Mouse (Mus musculus): ENCODE measurements around the gene Gpr39. TPM values are rescaled to one million over a fixed set of nuclear protein-coding genes. Genes with fewer than 3 reads are reported as not detected.

Gene Gpr39
- polyA plus RNA-seq, 1 experiment from 2014 or later, result 4.9 TPM

- Histone ChIP-seq H3K9me3 (ENCODE audit: control insufficient read depth, low read length) (no peaks in the 10 kb centered on the region), H3K4me1 (replicated peaks; ENCODE audit: control insufficient read depth, insufficient read depth, low read length) (no peaks in the 10 kb centered on the region), H3K9ac (ENCODE audit: low read depth, low read length) (no peak overlapping the region), H3K4me2 (no peak overlapping the region), H3K4me3 (ENCODE audit: low read depth, low read length) (no peak overlapping the region), H3K36me3 (ENCODE audit: control insufficient read depth, insufficient read depth, low read length) (no peaks in the 10 kb centered on the region), H3K27ac (ENCODE audit: low read depth, low read length) (no peak overlapping the region), H3K27me3 (replicated peaks; ENCODE audit: control insufficient read depth, insufficient read depth, low read length) (no peaks in the 10 kb centered on the region)
- DNase-seq (ENCODE audit: low spot score) (no peak), ATAC-seq (replicated peaks; ENCODE audit: low FRiP score) (no peak)
- WGBS, result 74% methylated on average over 3 of the region's 3 CpGs
Observed at GRCm38 (mm10) chr1:125705412-125705811, 28.6 kb downstream of the Gpr39 start.

- ATAC-seq (replicated peaks; ENCODE audit: low FRiP score) (no peak), DNase-seq (ENCODE audit: low spot score) (no peak)
- H3K36me3 ChIP-seq (ENCODE audit: control insufficient read depth, insufficient read depth, low read length), result no peaks in the 10 kb centered on the region
- H3K4me1 ChIP-seq (replicated peaks; ENCODE audit: control insufficient read depth, insufficient read depth, low read length), result no peaks in the 10 kb centered on the region
- no peaks in the 10 kb centered on the region for H3K9me3 ChIP-seq (ENCODE audit: control insufficient read depth, low read length)
- H3K9ac ChIP-seq (ENCODE audit: low read depth, low read length), result no peak overlapping the region
- WGBS, result 79% methylated on average over 3 of the region's 3 CpGs
- no peaks in the 10 kb centered on the region for H3K27me3 ChIP-seq (replicated peaks; ENCODE audit: control insufficient read depth, insufficient read depth, low read length)
- H3K4me3 ChIP-seq (ENCODE audit: low read depth, low read length), result no peak overlapping the region
- H3K27ac ChIP-seq (ENCODE audit: low read depth, low read length), result no peak overlapping the region
- H3K4me2 ChIP-seq, result no peak overlapping the region
Observed at GRCm38 (mm10) chr1:125715286-125715685, 38.5 kb downstream of the Gpr39 start.

- Histone ChIP-seq H3K4me2 (no peak overlapping the region), H3K9me3 (ENCODE audit: control insufficient read depth, low read length) (no peaks in the 10 kb centered on the region), H3K4me1 (replicated peaks; ENCODE audit: control insufficient read depth, insufficient read depth, low read length) (no peaks in the 10 kb centered on the region), H3K27me3 (replicated peaks; ENCODE audit: control insufficient read depth, insufficient read depth, low read length) (no peaks in the 10 kb centered on the region), H3K36me3 (ENCODE audit: control insufficient read depth, insufficient read depth, low read length) (no peaks in the 10 kb centered on the region), H3K27ac (ENCODE audit: low read depth, low read length) (no peak overlapping the region), H3K9ac (ENCODE audit: low read depth, low read length) (no peak overlapping the region), H3K4me3 (ENCODE audit: low read depth, low read length) (no peak overlapping the region)
- DNase-seq (ENCODE audit: low spot score) (no peak), ATAC-seq (replicated peaks; ENCODE audit: low FRiP score) (no peak)
- 60% methylated on average over 6 of the region's 6 CpGs for WGBS
Observed at GRCm38 (mm10) chr1:125716241-125716640, 39.4 kb downstream of the Gpr39 start.

- H3K27me3 ChIP-seq (replicated peaks; ENCODE audit: control insufficient read depth, insufficient read depth, low read length), result no peaks in the 10 kb centered on the region
- H3K9ac ChIP-seq (ENCODE audit: low read depth, low read length), result no peak overlapping the region
- H3K4me3 ChIP-seq (ENCODE audit: low read depth, low read length), result no peak overlapping the region
- no peak overlapping the region for H3K27ac ChIP-seq (ENCODE audit: low read depth, low read length)
- 82% methylated on average over 5 of the region's 5 CpGs for WGBS
- no peak for ATAC-seq (replicated peaks; ENCODE audit: low FRiP score)
- DNase-seq (ENCODE audit: low spot score), result no peak
- H3K4me1 ChIP-seq (replicated peaks; ENCODE audit: control insufficient read depth, insufficient read depth, low read length), result no peaks in the 10 kb centered on the region
- H3K9me3 ChIP-seq (ENCODE audit: control insufficient read depth, low read length), result no peaks in the 10 kb centered on the region
- H3K36me3 ChIP-seq (ENCODE audit: control insufficient read depth, insufficient read depth, low read length), result no peaks in the 10 kb centered on the region
- H3K4me2 ChIP-seq, result no peak overlapping the region
Observed at GRCm38 (mm10) chr1:125717906-125718305, 41.1 kb downstream of the Gpr39 start.

GRCm38 (mm10) chr1:125719127-125719526 is 42.3 kb downstream of the Gpr39 start:
- ATAC-seq (replicated peaks; ENCODE audit: low FRiP score) (no peak), DNase-seq (ENCODE audit: low spot score) (no peak)
- Histone ChIP-seq H3K4me1 (replicated peaks; ENCODE audit: control insufficient read depth, insufficient read depth, low read length) (no peaks in the 10 kb centered on the region), H3K4me3 (ENCODE audit: low read depth, low read length) (no peak overlapping the region), H3K27ac (ENCODE audit: low read depth, low read length) (no peak overlapping the region), H3K36me3 (ENCODE audit: control insufficient read depth, insufficient read depth, low read length) (no peaks in the 10 kb centered on the region), H3K9me3 (ENCODE audit: control insufficient read depth, low read length) (no peaks in the 10 kb centered on the region), H3K9ac (ENCODE audit: low read depth, low read length) (no peak overlapping the region), H3K4me2 (no peak overlapping the region), H3K27me3 (replicated peaks; ENCODE audit: control insufficient read depth, insufficient read depth, low read length) (no peaks in the 10 kb centered on the region)
- WGBS, result 66% methylated on average over 6 of the region's 6 CpGs

GRCm38 (mm10) chr1:125721104-125721758 is 44.4 kb downstream of the Gpr39 start:
- 89% methylated on average over 12 of the region's 12 CpGs for WGBS
- no peak overlapping the region for H3K4me2 ChIP-seq

GRCm38 (mm10) chr1:125724304-125724703 is 47.5 kb downstream of the Gpr39 start:
- H3K9me3 ChIP-seq (ENCODE audit: control insufficient read depth, low read length), result no peaks in the 10 kb centered on the region
- no peak overlapping the region for H3K27ac ChIP-seq (ENCODE audit: low read depth, low read length)
- no peak overlapping the region for H3K9ac ChIP-seq (ENCODE audit: low read depth, low read length)
- H3K36me3 ChIP-seq (ENCODE audit: control insufficient read depth, insufficient read depth, low read length), result no peaks in the 10 kb centered on the region
- no peak overlapping the region for H3K4me3 ChIP-seq (ENCODE audit: low read depth, low read length)
- no peak for ATAC-seq (replicated peaks; ENCODE audit: low FRiP score)
- WGBS, result 84% methylated on average over 5 of the region's 5 CpGs
- DNase-seq (ENCODE audit: low spot score), result no peak
- H3K4me1 ChIP-seq (replicated peaks; ENCODE audit: control insufficient read depth, insufficient read depth, low read length), result no peaks in the 10 kb centered on the region
- H3K4me2 ChIP-seq, result no peak overlapping the region
- no peaks in the 10 kb centered on the region for H3K27me3 ChIP-seq (replicated peaks; ENCODE audit: control insufficient read depth, insufficient read depth, low read length)

More at GRCm38 (mm10) chr1:125721104-125721758, 44.4 kb downstream of the Gpr39 start:
- no peaks in the 10 kb centered on the region for H3K4me1 ChIP-seq (replicated peaks; ENCODE audit: control insufficient read depth, insufficient read depth, low read length)
- H3K9me3 ChIP-seq (ENCODE audit: control insufficient read depth, low read length), result no peaks in the 10 kb centered on the region
- no peak overlapping the region for H3K4me3 ChIP-seq (ENCODE audit: low read depth, low read length)
- no peak overlapping the region for H3K9ac ChIP-seq (ENCODE audit: low read depth, low read length)
- H3K27me3 ChIP-seq (replicated peaks; ENCODE audit: control insufficient read depth, insufficient read depth, low read length), result no peaks in the 10 kb centered on the region
- ATAC-seq (replicated peaks; ENCODE audit: low FRiP score), result no peak
- no peaks in the 10 kb centered on the region for H3K36me3 ChIP-seq (ENCODE audit: control insufficient read depth, insufficient read depth, low read length)
- H3K27ac ChIP-seq (ENCODE audit: low read depth, low read length), result no peak overlapping the region
- DNase-seq (ENCODE audit: low spot score), result no peak

GRCm38 (mm10) chr1:125729025-125729565 is 52.3 kb downstream of the Gpr39 start:
- Histone ChIP-seq H3K27me3 (replicated peaks; ENCODE audit: control insufficient read depth, insufficient read depth, low read length) (no peaks in the 10 kb centered on the region), H3K36me3 (ENCODE audit: control insufficient read depth, insufficient read depth, low read length) (no peaks in the 10 kb centered on the region), H3K27ac (ENCODE audit: low read depth, low read length) (no peak overlapping the region), H3K9ac (ENCODE audit: low read depth, low read length) (no peak overlapping the region), H3K4me1 (replicated peaks; ENCODE audit: control insufficient read depth, insufficient read depth, low read length) (no peaks in the 10 kb centered on the region), H3K4me2 (no peak overlapping the region), H3K4me3 (ENCODE audit: low read depth, low read length) (no peak overlapping the region), H3K9me3 (ENCODE audit: control insufficient read depth, low read length) (no peaks in the 10 kb centered on the region)
- ATAC-seq (replicated peaks; ENCODE audit: low FRiP score) (no peak; the same call in 1 of the 2 replicates), DNase-seq (ENCODE audit: low spot score) (no peak)
- WGBS, result 58% methylated on average over 6 of the region's 6 CpGs
